Mouse (Mus musculus) spleen, adult 2 months (tissue): ENCODE measurements around the gene Tlr11. TPM values are rescaled to one million over a fixed set of nuclear protein-coding genes. Genes with fewer than 3 reads are reported as not detected.

Experiments
- DNase-seq, 2 experiments: peaks; one replicate each; pipeline versions ENCODE4 v3.0.0 to v3.0.0-alpha.2; 2012 to 2021; ENCODE audit warnings: low spot score in 2 of 2, low read depth in 1 of 2
- H3K27ac ChIP-seq: fragments of 200-500 bp; 2 replicates; pipeline ENCODE4 v1.5.1; 2012; ENCODE audit warnings: low read length, inconsistent platforms; ENCODE audit not compliant: insufficient read depth
- H3K27me3 ChIP-seq: fragments of 200-500 bp; 2 replicates; pipeline ENCODE4 v1.6.1; 2012; ENCODE audit warnings: mild to moderate bottlenecking, moderate library complexity, low read length, inconsistent platforms; ENCODE audit not compliant: control insufficient read depth, insufficient read depth
- H3K36me3 ChIP-seq: fragments of 200-500 bp; 2 replicates; pipeline ENCODE4 v1.6.1; 2012; ENCODE audit warnings: mild to moderate bottlenecking, low read length, inconsistent platforms; ENCODE audit not compliant: control insufficient read depth, insufficient read depth
- H3K4me1 ChIP-seq: fragments of 200-500 bp; 2 replicates; pipeline ENCODE4 v1.6.1; 2011; ENCODE audit warnings: inconsistent platforms; ENCODE audit not compliant: control insufficient read depth, insufficient read depth, insufficient read length
- H3K4me3 ChIP-seq: fragments of 200-500 bp; 2 replicates; pipeline ENCODE4 v1.5.1; 2011; ENCODE audit warnings: mild to moderate bottlenecking, inconsistent platforms; ENCODE audit not compliant: insufficient read depth, insufficient read length; ENCODE audit errors: extremely low read depth
- CTCF ChIP-seq: fragments of 200-500 bp; IDR thresholded peaks from 2 replicates; pipeline ENCODE4 v1.5.1; 2011; ENCODE audit warnings: mild to moderate bottlenecking, inconsistent platforms; ENCODE audit not compliant: insufficient read depth, insufficient read length, insufficient replicate concordance; ENCODE audit errors: extremely low read depth
- POLR2A ChIP-seq: fragments of 200-500 bp; IDR thresholded peaks from 2 replicates; pipeline ENCODE4 v1.6.1; 2011; ENCODE audit warnings: low read depth, low read length, inconsistent platforms
- WGBS: fragments of 180-500 bp; shearing (Covaris S2); methylation state at CpG from one replicate; pipeline ENCODE4 v1.1.7; 2018; 5-methylcytosine and 5-hydroxymethylcytosine counted together
- polyA plus RNA-seq: library from polyadenylated mRNA; depleted of rRNA; stranded (reverse); fragments of >200 nt; gene quantifications from 2 replicates; pipeline ENCODE4 v1.2.3, GENCODE M21; 2012; rRNA removed

Tlr11 gene
- polyA plus RNA-seq, 1 experiment, result 3.2 TPM

GRCm38 (mm10) chr14:50407268-50407667, 49.6 kb downstream of the Tlr11 start, which contains the start of gene Olfr738:
Gene Olfr738, plus strand, starts transcription at chr14:50407568.
- Histone ChIP-seq H3K27me3 (no peaks in the 10 kb centered on the region), H3K4me1 (no peaks in the 10 kb centered on the region), H3K27ac (no peak within 1 kb of the TSS), H3K4me3 (no peak within 1 kb of the TSS), H3K36me3 (no peaks in the 10 kb centered on the region)
- no peak for DNase-seq
- 93% methylated on average over 1 of the region's 1 CpGs for WGBS
- TF ChIP-seq CTCF, result no peak
- TF ChIP-seq POLR2A, result no peak

Other genes with a start within 250 kb of the Tlr11 start
- gene Olfr727, start 234.7 kb upstream of the Tlr11 start, polyA plus RNA-seq, result not detected in 2 replicates
- not detected in 2 replicates for gene Olfr728, start 215.2 kb upstream of the Tlr11 start, polyA plus RNA-seq
- not detected in 2 replicates for gene Olfr729, start 205.0 kb upstream of the Tlr11 start, polyA plus RNA-seq
- not detected in 2 replicates for gene Olfr730, start 169.7 kb upstream of the Tlr11 start, polyA plus RNA-seq
- gene Olfr731, start 116.0 kb upstream of the Tlr11 start, polyA plus RNA-seq, result not detected in 2 replicates
- gene Olfr732, start 73.7 kb upstream of the Tlr11 start, polyA plus RNA-seq, result not detected in 2 replicates
- gene Olfr733, start 56.4 kb upstream of the Tlr11 start, polyA plus RNA-seq, result not detected in 2 replicates
- not detected in 2 replicates for gene Olfr734, start 31.2 kb upstream of the Tlr11 start, polyA plus RNA-seq
- not detected in 2 replicates for gene Olfr735, start 9.0 kb upstream of the Tlr11 start, polyA plus RNA-seq
- gene Olfr736, start 23.2 kb downstream of the Tlr11 start, polyA plus RNA-seq, result not detected in 2 replicates
- not detected in 2 replicates for gene Olfr738, start 49.7 kb downstream of the Tlr11 start, polyA plus RNA-seq
- gene Olfr739, start 60.7 kb downstream of the Tlr11 start, polyA plus RNA-seq, result not detected in 2 replicates
- gene Olfr740, start 87.6 kb downstream of the Tlr11 start, polyA plus RNA-seq, result not detected in 2 replicates
- not detected in 2 replicates for gene Olfr741, start 114.8 kb downstream of the Tlr11 start, polyA plus RNA-seq
- not detected in 2 replicates for gene Olfr742, start 145.7 kb downstream of the Tlr11 start, polyA plus RNA-seq
- gene Olfr743, start 163.9 kb downstream of the Tlr11 start, polyA plus RNA-seq, result not detected in 2 replicates